Mouse (Mus musculus): Measurements from ENCODE around the gene Foxn3. TPM values are rescaled to one million over a fixed set of nuclear protein-coding genes. Genes with fewer than 3 reads are reported as not detected.

Gene Foxn3
- polyA plus RNA-seq, 1 experiment from 2014 or later, result 66.2 TPM

DNA sequence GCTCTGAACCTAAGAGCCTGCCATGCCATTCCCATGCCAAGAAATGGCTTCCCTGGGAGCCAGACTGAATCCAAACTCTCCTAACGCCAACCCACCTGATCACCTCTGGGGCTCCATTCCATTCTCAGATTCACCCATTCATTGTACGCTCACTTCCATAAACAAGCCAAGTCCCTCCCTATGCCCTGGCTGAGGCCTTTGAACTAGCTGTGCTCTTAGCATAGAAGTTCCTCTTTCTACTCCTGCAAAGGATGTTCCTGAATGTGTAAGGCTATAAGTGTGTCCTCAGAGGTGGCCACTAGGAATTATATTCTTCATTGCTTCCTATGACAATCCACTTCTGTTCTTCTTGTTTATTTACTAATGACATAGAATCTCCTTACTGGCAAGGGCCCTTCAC is 40.5 kb downstream of the Foxn3 start:
- Histone ChIP-seq H3K9ac (no peak overlapping the region), H3K4me2 (no peak overlapping the region), H3K27me3 (replicated peaks) (no peaks in the 10 kb centered on the region), H3K4me3 (no peak overlapping the region), H3K4me1 (replicated peaks) (peaks cover 23% of the 10 kb centered on the region), H3K9me3 (replicated peaks) (no peaks in the 10 kb centered on the region), H3K36me3 (no peaks in the 10 kb centered on the region; the same call in 1 of the 2 replicates), H3K27ac (ENCODE audit: poor library complexity, severe bottlenecking) (no peak overlapping the region)
- 96% methylated on average over 2 of the region's 2 CpGs for WGBS
- no peak for ATAC-seq (ENCODE audit: insufficient number of reproducible peaks, low FRiP score)

DNA sequence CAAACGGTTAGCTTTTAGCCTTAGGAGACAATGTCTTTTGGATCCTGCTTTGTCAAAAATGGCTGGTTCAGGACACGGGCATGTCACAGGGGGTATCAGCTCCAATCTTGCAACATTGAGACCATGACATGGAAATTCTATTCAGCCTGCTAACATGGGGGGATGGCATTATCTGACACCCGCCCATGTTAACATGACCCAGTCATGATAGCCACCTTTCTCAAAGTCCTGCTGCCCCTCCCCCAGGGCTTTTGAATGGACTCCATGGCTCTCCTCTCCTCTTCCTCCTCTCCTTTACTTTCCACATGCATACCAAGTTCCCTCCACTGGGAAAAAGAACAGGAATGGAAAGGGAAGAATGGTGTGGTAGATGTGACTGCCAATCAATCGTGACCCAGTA is 43.5 kb downstream of the Foxn3 start:
- H3K27ac ChIP-seq (ENCODE audit: poor library complexity, severe bottlenecking), result no peak overlapping the region
- H3K4me3 ChIP-seq, result no peak overlapping the region
- peaks cover 21% of the 10 kb centered on the region for H3K4me1 ChIP-seq (replicated peaks)
- H3K27me3 ChIP-seq (replicated peaks), result no peaks in the 10 kb centered on the region
- no peak for ATAC-seq (ENCODE audit: insufficient number of reproducible peaks, low FRiP score)
- 76% methylated on average over 4 of the region's 4 CpGs for WGBS
- H3K36me3 ChIP-seq, result no peaks in the 10 kb centered on the region; the same call in 1 of the 2 replicates
- H3K9me3 ChIP-seq (replicated peaks), result no peaks in the 10 kb centered on the region
- no peak overlapping the region for H3K4me2 ChIP-seq
- no peak overlapping the region for H3K9ac ChIP-seq

DNA sequence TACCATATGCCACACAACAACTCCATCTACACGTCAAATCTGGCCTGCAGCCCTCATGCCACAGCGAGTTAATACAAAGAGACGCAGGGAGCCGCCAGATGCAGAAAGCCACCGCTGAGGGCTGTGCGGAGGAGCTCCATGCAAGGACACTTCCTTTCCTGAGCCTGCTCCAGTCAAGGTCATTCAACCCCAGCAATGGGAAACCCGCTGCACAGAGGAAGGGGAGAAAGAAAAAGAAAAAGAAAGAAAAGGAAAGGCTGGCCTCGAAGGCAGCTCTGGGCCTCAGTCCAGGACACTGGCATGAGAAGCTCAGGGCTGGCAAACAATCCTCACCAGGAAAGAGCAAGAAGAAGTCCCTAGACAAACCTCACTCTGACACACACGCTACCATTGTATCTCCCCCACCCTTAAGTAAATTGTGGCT is 44.2 kb downstream of the Foxn3 start:
- no peak overlapping the region for H3K9ac ChIP-seq
- H3K27me3 ChIP-seq (replicated peaks), result no peaks in the 10 kb centered on the region
- H3K4me3 ChIP-seq, result no peak overlapping the region
- ATAC-seq (ENCODE audit: insufficient number of reproducible peaks, low FRiP score), result no peak
- H3K4me2 ChIP-seq, result no peak overlapping the region
- peak overlapping the region; percentile 45; the same call in 1 of the 2 replicates for H3K27ac ChIP-seq (ENCODE audit: poor library complexity, severe bottlenecking)
- no peaks in the 10 kb centered on the region for H3K9me3 ChIP-seq (replicated peaks)
- 58% methylated on average over 9 of the region's 9 CpGs for WGBS
- no peaks in the 10 kb centered on the region; the same call in 1 of the 2 replicates for H3K36me3 ChIP-seq
- peaks cover 18% of the 10 kb centered on the region for H3K4me1 ChIP-seq (replicated peaks)

DNA sequence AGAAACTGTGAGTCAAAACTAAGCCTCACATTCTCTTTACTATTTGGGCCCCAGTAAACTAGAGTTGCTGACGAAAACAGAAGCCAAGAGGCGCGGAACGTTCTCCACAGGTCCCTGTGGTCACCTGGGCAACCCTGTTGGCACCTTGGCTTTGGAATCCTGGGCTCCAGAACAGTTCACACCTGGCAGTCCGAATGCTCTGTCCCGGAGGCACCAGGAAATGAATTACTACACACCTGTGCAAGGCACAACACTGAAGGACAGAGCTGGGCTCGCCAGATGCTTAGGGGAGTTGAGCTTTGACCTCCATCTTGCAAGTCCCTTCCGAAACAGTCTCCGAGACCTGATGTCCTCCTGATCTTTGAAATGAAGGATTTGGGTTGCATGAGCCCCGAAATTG is 44.7 kb downstream of the Foxn3 start:
- Histone ChIP-seq H3K9ac (no peak overlapping the region), H3K9me3 (replicated peaks) (no peaks in the 10 kb centered on the region), H3K4me2 (no peak overlapping the region), H3K4me1 (replicated peaks) (peaks cover 18% of the 10 kb centered on the region), H3K4me3 (no peak overlapping the region), H3K27me3 (replicated peaks) (no peaks in the 10 kb centered on the region), H3K36me3 (no peaks in the 10 kb centered on the region; the same call in 1 of the 2 replicates), H3K27ac (ENCODE audit: poor library complexity, severe bottlenecking) (no peak overlapping the region)
- no peak for ATAC-seq (ENCODE audit: insufficient number of reproducible peaks, low FRiP score)
- 89% methylated on average over 10 of the region's 10 CpGs for WGBS

DNA sequence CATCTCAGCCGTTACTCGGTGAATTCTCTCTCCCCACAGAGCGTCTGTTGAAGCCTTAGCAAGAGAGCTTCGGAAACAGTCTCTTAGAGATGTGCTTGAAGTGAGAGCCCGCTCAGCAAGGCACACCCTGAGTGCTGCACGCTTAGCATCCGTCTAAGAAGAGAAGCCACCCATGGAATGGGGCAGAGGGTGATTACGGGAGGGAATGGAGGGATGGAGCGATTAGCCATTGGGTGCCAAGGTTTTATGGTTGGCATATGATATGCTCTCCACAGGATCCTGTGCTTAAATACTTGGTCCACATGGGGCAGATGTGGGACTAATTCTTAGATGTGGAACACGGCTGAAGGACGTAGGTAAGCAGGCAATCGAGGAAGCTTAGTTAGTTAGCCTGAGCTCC is 45.3 kb downstream of the Foxn3 start:
- 89% methylated on average over 12 of the region's 12 CpGs for WGBS
- no peak for ATAC-seq (ENCODE audit: insufficient number of reproducible peaks, low FRiP score)

DNA sequence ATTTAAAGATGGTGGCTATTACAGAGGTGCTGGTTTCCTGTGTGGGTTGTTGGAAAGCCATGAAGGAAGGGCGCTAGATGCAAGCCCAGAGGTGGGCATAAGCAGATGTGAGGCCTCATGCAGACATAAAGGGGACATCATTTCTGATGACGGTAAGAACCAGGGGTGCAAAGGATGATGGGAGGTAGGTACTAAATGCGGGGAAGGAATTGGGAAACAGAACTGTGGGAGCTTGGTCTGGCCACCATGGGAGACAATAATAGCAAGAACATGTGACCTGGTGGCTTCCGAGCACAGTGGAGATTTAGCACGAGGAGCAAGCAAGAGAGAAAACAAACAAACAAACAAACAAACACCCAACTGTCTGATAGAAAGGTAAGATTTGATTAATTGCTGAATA is 46.1 kb downstream of the Foxn3 start:
- no peaks in the 10 kb centered on the region for H3K27me3 ChIP-seq (replicated peaks)
- no peak overlapping the region for H3K9ac ChIP-seq
- no peak overlapping the region for H3K4me3 ChIP-seq
- peaks cover 18% of the 10 kb centered on the region for H3K4me1 ChIP-seq (replicated peaks)
- ATAC-seq (ENCODE audit: insufficient number of reproducible peaks, low FRiP score), result no peak
- no peak overlapping the region for H3K27ac ChIP-seq (ENCODE audit: poor library complexity, severe bottlenecking)
- no peak overlapping the region for H3K4me2 ChIP-seq
- 89% methylated on average over 5 of the region's 5 CpGs for WGBS
- no peaks in the 10 kb centered on the region; the same call in 1 of the 2 replicates for H3K36me3 ChIP-seq
- no peaks in the 10 kb centered on the region for H3K9me3 ChIP-seq (replicated peaks)

More for the DNA sequence above, 45.3 kb downstream of the Foxn3 start:
- peaks cover 18% of the 10 kb centered on the region for H3K4me1 ChIP-seq (replicated peaks)
- no peak overlapping the region for H3K27ac ChIP-seq (ENCODE audit: poor library complexity, severe bottlenecking)
- no peaks in the 10 kb centered on the region; the same call in 1 of the 2 replicates for H3K36me3 ChIP-seq
- H3K9me3 ChIP-seq (replicated peaks), result no peaks in the 10 kb centered on the region
- H3K9ac ChIP-seq, result no peak overlapping the region
- H3K4me3 ChIP-seq, result no peak overlapping the region
- no peak overlapping the region for H3K4me2 ChIP-seq
- no peaks in the 10 kb centered on the region for H3K27me3 ChIP-seq (replicated peaks)

DNA sequence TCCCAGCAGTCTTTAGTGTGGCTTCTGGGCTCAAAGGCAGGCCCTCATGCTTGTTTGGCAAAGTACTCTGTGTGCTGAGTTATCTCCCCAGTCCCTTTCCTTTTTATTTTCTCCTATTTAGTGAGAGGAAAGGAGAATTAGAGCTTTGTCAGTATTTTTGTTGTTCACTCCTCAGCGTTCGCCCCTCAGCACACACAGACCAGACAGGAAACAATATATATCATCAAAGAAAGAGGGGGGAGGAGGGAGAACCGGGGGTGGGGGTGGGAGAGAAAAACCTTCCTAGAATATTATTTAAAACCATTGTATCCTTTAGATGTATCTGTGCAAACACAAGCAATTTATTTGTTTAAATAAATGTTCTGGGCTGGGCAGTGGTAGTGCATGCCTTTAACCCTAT is 47.9 kb downstream of the Foxn3 start:
- Histone ChIP-seq H3K4me1 (replicated peaks) (peaks cover 22% of the 10 kb centered on the region), H3K9me3 (replicated peaks) (no peaks in the 10 kb centered on the region)
- 68% methylated on average over 3 of the region's 3 CpGs for WGBS

DNA sequence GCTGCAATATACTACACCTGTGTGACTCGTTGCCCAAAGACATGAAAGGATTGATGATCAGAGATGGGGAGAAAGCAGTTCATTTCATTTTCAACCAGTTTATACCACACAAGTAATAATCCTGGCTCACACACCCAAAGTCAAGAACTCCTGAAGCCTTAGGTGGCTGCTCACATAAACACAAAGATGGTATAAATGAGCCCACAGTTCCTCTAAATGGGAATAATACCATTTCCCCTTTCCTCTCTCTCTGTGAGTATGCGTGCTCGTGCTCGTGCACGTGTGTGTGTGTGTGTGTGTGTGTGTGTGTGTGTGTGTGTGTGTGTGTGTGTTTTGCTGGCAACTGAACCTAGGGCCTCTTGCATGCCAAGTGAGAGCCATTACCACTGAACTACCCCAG is 51.7 kb downstream of the Foxn3 start:
- WGBS, result 91% methylated on average over 5 of the region's 5 CpGs
- H3K4me1 ChIP-seq (replicated peaks), result peaks cover 9% of the 10 kb centered on the region; the same call in 1 of the 2 replicates
- no peaks in the 10 kb centered on the region for H3K36me3 ChIP-seq
- H3K9me3 ChIP-seq (replicated peaks), result peaks cover 3% of the 10 kb centered on the region; the same call in 1 of the 2 replicates
- no peak for ATAC-seq (ENCODE audit: insufficient number of reproducible peaks, low FRiP score)
- H3K4me2 ChIP-seq, result no peak overlapping the region
- no peak overlapping the region for H3K9ac ChIP-seq
- H3K27ac ChIP-seq (ENCODE audit: poor library complexity, severe bottlenecking), result no peak overlapping the region
- H3K4me3 ChIP-seq, result no peak overlapping the region
- no peaks in the 10 kb centered on the region for H3K27me3 ChIP-seq (replicated peaks)

More for the DNA sequence above, 47.9 kb downstream of the Foxn3 start:
- Histone ChIP-seq H3K9ac (no peak overlapping the region), H3K4me2 (no peak overlapping the region), H3K27me3 (replicated peaks) (no peaks in the 10 kb centered on the region), H3K27ac (ENCODE audit: poor library complexity, severe bottlenecking) (no peak overlapping the region), H3K4me3 (no peak overlapping the region), H3K36me3 (no peaks in the 10 kb centered on the region)
- ATAC-seq (ENCODE audit: insufficient number of reproducible peaks, low FRiP score), result no peak

DNA sequence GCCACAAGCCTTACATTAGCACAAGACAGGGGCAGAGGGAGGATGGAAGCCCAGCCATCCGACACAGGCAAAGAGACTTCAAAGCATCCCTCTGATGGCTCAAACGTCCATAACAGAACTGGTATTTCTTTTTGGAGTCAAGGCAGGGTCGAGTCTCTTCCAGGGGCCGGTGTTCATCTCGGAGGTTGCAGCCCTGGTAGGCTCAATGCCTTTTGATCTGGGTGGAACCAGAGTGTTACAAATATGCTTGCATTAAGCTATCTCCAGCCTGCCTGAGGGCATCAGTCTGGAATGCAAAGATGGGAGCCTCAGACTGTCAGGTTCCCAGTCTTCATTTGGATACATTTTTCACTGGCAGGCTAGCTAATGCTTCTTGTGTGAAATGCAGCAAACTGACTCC is 52.6 kb downstream of the Foxn3 start:
- WGBS, result 47% methylated on average over 5 of the region's 5 CpGs
- peaks cover 11% of the 10 kb centered on the region; the same call in 1 of the 2 replicates for H3K9me3 ChIP-seq (replicated peaks)
- peaks cover 9% of the 10 kb centered on the region; the same call in 1 of the 2 replicates for H3K4me1 ChIP-seq (replicated peaks)
- H3K36me3 ChIP-seq, result no peaks in the 10 kb centered on the region
- no peak for ATAC-seq (ENCODE audit: insufficient number of reproducible peaks, low FRiP score)
- no peak overlapping the region for H3K4me3 ChIP-seq
- H3K9ac ChIP-seq, result no peak overlapping the region
- H3K27ac ChIP-seq (ENCODE audit: poor library complexity, severe bottlenecking), result no peak overlapping the region
- no peak overlapping the region for H3K4me2 ChIP-seq
- H3K27me3 ChIP-seq (replicated peaks), result no peaks in the 10 kb centered on the region

DNA sequence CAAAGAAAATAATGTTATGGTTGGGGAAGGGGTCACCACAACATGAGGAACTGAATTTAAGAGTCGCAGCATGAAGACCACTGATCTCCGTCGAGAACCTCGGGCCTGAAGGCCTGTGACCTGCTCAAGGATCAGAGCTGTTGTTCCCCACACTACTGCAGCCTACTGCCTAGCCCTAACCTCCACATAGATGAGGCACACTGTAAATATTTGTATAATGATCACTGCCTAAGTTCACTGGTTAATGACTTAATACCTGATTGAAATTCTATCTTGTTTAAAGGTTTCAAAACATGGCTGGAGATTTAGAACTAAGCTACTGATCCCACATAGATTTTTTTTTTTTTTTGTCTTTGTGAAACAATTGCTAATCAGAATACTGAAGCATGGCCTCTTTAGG is 61.2 kb downstream of the Foxn3 start:
- WGBS, result 87% methylated on average over 4 of the region's 4 CpGs
- H3K4me3 ChIP-seq, result no peak overlapping the region
- H3K4me2 ChIP-seq, result no peak overlapping the region
- no peaks in the 10 kb centered on the region for H3K4me1 ChIP-seq (replicated peaks)
- no peak overlapping the region for H3K27ac ChIP-seq (ENCODE audit: poor library complexity, severe bottlenecking)
- H3K9ac ChIP-seq, result no peak overlapping the region
- peaks cover 11% of the 10 kb centered on the region; the same call in 1 of the 2 replicates for H3K9me3 ChIP-seq (replicated peaks)
- ATAC-seq (ENCODE audit: insufficient number of reproducible peaks, low FRiP score), result no peak
- no peaks in the 10 kb centered on the region for H3K27me3 ChIP-seq (replicated peaks)
- no peaks in the 10 kb centered on the region for H3K36me3 ChIP-seq

DNA sequence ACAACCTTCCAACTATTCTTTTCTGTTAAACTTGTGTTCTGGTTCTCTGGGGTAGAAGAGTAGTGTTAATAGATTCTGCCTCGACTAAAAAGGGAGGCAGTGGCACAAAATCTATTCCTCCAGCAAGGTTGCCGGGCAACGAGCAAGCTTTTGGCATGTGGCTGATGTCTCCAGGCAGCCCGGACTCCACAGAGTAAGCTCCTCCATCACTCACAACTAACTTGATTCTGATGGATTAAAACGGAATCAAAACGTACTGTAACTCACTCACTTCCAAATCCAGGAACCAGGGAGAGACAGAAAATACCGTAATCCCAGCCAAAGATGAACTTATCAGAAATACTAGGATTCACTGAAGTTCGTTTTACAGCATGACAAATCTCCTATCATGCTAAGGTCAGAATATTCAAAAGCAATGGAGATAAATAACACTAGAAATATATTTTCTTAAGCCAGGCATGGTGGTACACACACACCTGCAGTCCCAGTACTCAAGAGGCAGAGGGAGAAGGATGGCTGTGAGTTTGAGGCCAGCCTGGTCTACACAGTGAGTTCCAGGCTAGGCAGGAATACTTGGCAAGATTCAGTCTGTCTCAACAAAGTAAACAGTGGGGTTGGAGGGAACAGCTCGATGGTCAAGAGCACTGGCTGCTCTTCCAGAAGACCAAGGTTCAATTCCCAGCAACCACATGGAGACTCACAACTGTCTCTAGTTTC is 64.2 kb downstream of the Foxn3 start:
- H3K9me3 ChIP-seq (replicated peaks), result peaks cover 4% of the 10 kb centered on the region; the same call in 1 of the 2 replicates
- H3K4me2 ChIP-seq, result no peak overlapping the region
- no peak for ATAC-seq (ENCODE audit: insufficient number of reproducible peaks, low FRiP score)
- H3K4me3 ChIP-seq, result no peak overlapping the region
- no peak overlapping the region for H3K27ac ChIP-seq (ENCODE audit: poor library complexity, severe bottlenecking)
- H3K27me3 ChIP-seq (replicated peaks), result no peaks in the 10 kb centered on the region
- WGBS, result 70% methylated on average over 9 of the region's 9 CpGs
- no peak overlapping the region for H3K9ac ChIP-seq
- no peaks in the 10 kb centered on the region for H3K36me3 ChIP-seq
- H3K4me1 ChIP-seq (replicated peaks), result no peaks in the 10 kb centered on the region
